In the genomic region with DNA sequence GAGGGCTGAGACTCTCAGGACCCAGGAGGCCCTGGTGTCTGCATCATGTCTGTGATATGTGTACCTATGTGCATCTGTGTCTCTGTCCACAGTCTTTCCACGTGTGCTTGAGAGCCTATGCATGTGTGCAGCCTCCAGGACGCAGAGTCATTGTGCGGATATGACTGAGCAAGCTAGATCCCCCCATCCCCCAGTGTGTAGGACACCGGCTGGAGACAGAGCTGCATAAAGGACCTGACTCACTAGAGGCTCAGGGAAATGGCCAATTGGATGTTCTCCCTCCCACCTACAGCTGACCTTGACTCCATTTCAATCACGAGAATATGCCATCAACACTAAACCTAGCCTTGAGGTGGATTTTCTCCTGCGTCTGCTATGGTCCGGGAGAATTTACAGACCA, we compare ENCODE assay signal across 13 mouse cellular contexts. TPM values are rescaled to one million over a fixed set of nuclear protein-coding genes. Genes with fewer than 3 reads are reported as not detected.
"Had no signal": no experiment of that assay in that cellular context is flagged by ENCODE, and none has a peak within 500 bp of the region (broad histone marks: within the 10 kb centered on the region; RNA-seq: fewer than 3 reads in every experiment).

No protein-coding gene starts in this region.

- H3K4me3 ChIP-seq: limb, embryonic 13.5 days; midbrain, embryonic 12.5 days; stomach, embryonic 15.5 days had no signal

- H3K36me3 ChIP-seq: limb, embryonic 13.5 days; midbrain, embryonic 12.5 days; stomach, embryonic 15.5 days had no signal

- DNase-seq: kidney, adult 8-10 months; kidney, postnatal 36 days; left cerebral cortex, postnatal 4 days; lung, adult 18-20 months; right cerebral cortex, postnatal 14 days; thymus, adult 2 months; thymus, postnatal 25 days had no signal

- H3K27ac ChIP-seq: limb, embryonic 13.5 days; liver, embryonic 14.5 days; midbrain, embryonic 12.5 days; stomach, embryonic 15.5 days had no signal

- H3K4me2 ChIP-seq: limb, embryonic 13.5 days; midbrain, embryonic 12.5 days; stomach, embryonic 15.5 days had no signal

- H3K9ac ChIP-seq: limb, embryonic 13.5 days; liver, embryonic 14.5 days; midbrain, embryonic 12.5 days; stomach, embryonic 15.5 days had no signal

- H3K9me3 ChIP-seq: limb, embryonic 13.5 days; midbrain, embryonic 12.5 days; stomach, embryonic 15.5 days had no signal

RNA-seq across cellular contexts. Expression of a gene that starts 27.7 kb away (rescaled TPM):
- total RNA-seq: liver, adult 2 months had no signal
- polyA plus RNA-seq: liver, adult 2 months; spleen, adult 2 months had no signal
